Mouse (Mus musculus) liver, embryonic 18 days (tissue): ENCODE data around the gene AU022751. TPM values are rescaled to one million over a fixed set of nuclear protein-coding genes. Genes with fewer than 3 reads are reported as not detected.

Experiments
- polyA plus RNA-seq: library from polyadenylated mRNA; depleted of rRNA; stranded (reverse); fragments of >200 nt; gene quantifications from 2 replicates; pipeline ENCODE4 v1.2.3, GENCODE M21; 2012; rRNA removed

The AU022751 gene
- not detected in 2 replicates for polyA plus RNA-seq

GRCm38 (mm10) chrX:6082954-6083680 lies at the start of gene AU022751:
Gene AU022751 (minus strand): TSS chrX:6083419.

GRCm38 (mm10) chrX:6047066-6047935 lies 35.9 kb downstream of the AU022751 start, which contains the start of gene Nudt11:
Gene Nudt11 (plus strand): TSS chrX:6047453.

Other genes starting within 250 kb of the AU022751 start
- gene Nudt11, start 36.0 kb downstream of the AU022751 start, polyA plus RNA-seq: 0.02 and 0.04 TPM in 2 replicates
- 0.06 TPM in 1 of 2 replicates, not detected in the other for gene Nudt10, start 89.6 kb upstream of the AU022751 start, polyA plus RNA-seq
- gene Bmp15, start 237.3 kb upstream of the AU022751 start, polyA plus RNA-seq: not detected in 2 replicates